Mouse (Mus musculus) B cell, adult 2 months (primary cell): ENCODE results near the gene Nup50.

Source experiments
- DNase-seq, 2 experiments: peaks; one replicate each; pipeline ENCODE4 v3.0.0; 2022

The Nup50 gene

GRCm38 (mm10) chr15:84922884-84923507, at the start of gene Nup50:
Nup50 (plus strand) TSS chr15:84923411.
- DNase-seq: peak; percentile 96 to 98

- DNase-seq: no peak
Observed at GRCm38 (mm10) chr15:84873867-84874266, 49.3 kb upstream of the Nup50 start.

GRCm38 (mm10) chr15:84877029-84877815, 46.0 kb upstream of the Nup50 start:
- no peak for DNase-seq

DNA sequence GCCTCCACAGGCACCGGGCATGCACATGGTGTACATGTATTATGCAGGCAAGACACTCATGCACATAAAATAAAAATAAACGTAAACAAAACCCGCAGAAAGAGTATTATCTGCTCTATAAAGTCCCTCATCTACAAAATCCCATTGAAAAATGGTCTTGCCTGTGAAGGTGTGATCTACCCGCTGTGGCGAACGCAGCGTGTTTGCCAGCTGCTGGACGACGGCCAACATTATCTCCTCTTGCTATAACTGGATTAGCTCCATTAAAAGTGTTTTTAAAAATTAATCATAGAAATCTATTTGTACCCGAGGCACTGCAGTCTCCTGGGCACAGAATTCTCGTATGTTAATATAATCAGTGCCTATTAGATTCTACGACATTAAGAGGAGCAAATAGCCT, 35.1 kb upstream of the Nup50 start:
- no peak for DNase-seq

DNA sequence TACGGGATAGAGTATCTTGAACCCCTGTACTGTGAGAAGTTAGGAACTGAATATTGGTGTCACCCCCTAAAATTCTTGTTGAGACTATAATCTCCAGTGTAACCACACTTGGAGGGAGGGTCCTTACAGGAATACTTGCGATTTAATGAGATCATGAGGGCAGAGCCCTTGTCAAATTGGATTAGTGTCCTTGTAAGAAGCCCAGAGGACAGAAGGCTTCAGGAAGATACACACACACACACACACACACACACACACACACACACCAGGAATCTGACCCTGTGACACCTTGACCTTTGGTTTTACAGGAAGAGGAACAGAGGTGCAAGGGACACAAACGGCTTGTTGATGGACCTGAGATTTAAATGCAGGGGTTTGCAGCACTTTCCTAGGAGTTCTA, 32.0 kb upstream of the Nup50 start:
- no peak for DNase-seq

DNA sequence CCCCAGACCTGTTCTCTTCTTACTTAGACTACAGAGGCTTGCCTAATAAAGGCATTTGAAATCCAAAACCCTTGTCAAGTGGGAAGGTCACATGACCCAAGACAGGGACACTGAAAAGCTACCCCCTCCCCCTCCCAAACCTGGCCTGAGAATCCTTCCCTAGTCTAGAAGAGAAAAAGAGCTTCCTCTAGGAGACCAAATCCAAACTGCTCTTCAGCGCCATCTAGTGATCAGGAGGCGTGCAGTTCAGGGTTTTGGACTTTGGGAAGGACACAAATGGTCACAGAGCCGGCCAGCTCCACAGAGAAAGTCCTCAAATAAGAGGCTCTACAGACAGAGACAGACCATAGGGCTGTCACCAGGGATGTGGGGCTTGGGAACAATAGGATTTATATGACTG, 31.6 kb upstream of the Nup50 start:
- peak; percentile 58 to 59 for DNase-seq

GRCm38 (mm10) chr15:84896216-84896615, 27.0 kb upstream of the Nup50 start:
- peak in 1 of 2 experiments; percentile 8 for DNase-seq

GRCm38 (mm10) chr15:84896664-84897063, 26.5 kb upstream of the Nup50 start:
- DNase-seq: peak in 1 of 2 experiments; percentile 3

DNA sequence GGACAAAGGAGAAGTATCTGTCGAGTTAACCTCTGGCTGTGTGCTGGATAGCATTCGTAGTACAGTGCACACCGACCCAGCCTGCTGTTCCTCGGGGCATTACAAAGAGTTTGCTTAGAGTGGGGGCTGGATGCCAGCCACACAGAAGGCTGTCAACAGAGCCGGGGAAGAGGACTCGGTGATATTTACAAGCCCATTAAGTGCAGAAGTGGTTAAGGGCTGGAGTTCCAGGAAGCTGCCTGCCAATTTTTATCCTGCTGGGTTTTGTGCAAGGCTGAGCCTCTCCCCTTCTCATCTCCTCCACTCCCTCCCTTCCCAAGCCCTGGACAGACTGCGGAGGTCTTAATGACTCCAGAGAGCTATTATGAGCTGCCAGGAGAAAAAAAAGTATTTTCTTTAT, 25.1 kb upstream of the Nup50 start:
- DNase-seq: no peak

DNA sequence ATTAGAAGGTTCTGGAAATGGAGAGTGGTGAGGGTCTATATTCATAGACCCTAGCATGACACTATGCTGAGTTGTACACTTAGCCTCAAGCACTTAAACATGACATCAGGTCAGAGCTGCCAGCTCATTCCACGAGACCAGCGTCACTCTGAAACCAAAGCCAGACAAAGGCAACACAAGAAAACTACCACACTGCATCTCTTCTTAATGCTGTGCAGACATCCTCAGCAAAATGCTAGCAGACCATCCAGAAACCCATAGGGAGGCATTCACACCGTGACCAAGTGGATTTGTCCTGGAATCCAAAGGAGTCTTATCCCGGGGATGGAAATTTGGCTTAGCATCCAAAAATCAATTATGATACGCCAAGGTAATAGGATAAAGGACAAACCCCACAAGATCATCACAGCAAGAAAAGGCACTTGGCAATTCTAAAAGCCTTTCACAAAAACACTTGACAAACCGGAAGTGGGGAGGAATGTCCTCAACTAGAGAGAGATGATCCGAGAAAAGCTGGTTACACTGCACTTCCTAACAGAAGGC, 19.3 kb upstream of the Nup50 start:
- no peak for DNase-seq

DNA sequence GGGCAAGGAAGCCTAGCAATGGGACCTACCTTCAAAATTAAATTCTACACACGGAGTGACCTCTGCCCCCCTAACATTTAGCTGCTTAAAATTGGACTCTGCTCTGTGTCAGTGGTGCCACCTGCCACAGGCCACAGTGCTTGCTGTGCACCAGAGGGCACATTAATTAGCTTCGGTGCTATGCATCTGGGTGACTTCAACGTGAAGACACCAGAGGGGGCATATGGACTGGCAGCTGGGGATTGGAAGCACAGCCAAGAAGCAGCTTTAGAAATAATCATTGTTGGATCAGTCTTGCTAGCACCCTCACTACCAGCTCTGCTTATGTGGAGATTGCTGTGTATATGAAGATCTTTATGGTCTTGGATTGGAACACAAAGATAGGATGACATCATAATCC, 10.0 kb upstream of the Nup50 start:
- DNase-seq: no peak

DNA sequence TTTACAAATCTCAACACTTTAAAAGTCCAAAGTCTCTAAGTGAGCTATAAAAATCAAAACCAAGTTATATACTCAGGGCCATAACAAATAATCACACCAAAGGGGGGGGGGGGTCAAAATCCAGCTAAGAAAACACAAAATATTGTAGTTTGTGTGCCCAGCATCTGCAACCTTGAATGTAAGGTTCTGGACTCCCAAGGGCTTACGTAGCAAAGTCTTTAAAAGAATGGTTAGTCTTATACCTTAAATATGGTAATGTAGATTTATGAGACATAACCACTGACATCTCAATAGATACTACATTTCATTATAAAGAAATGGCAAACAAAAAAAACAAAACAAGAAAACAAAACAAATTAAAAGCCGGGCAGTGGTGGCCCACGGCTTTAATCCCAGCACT, 3.3 kb upstream of the Nup50 start, which contains the start of gene Gm29666:
Gene Gm29666, minus strand, starts transcription at position 101 of the 400 bp plus-strand sequence.
- no peak for DNase-seq

DNA sequence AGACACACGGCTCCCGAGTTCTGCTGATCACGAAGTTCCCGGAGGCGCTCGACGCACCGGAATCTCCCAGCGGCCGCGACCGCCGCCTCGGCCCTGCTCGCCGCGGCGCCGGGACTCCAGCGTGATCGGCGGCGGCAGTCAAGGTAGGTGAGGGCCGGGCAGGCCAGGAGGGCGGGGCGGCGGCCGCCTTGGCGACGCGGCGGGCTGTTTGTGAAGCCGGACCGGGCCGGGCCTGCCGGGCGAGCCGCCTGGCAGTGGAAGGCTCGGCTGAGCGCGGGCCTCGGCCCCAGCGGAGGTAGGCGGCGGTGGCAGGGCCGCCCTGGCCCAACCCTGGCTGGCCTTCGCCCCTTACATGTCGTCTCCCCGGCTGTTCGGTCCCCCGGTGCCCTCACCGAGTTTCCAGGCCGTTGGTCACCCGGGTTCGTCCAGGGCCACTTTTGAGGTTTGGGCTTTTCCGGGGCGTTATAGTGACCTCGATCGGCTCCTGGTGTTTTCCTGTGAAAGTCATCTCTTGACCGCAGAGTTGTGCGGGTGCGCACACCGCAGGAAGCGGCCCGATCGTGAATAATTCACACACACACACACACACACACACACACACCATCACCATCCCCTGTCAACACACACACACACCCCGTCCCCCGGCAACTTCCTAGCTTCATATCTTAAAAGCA, 434 bp downstream of the Nup50 start:
- DNase-seq: no peak

DNA sequence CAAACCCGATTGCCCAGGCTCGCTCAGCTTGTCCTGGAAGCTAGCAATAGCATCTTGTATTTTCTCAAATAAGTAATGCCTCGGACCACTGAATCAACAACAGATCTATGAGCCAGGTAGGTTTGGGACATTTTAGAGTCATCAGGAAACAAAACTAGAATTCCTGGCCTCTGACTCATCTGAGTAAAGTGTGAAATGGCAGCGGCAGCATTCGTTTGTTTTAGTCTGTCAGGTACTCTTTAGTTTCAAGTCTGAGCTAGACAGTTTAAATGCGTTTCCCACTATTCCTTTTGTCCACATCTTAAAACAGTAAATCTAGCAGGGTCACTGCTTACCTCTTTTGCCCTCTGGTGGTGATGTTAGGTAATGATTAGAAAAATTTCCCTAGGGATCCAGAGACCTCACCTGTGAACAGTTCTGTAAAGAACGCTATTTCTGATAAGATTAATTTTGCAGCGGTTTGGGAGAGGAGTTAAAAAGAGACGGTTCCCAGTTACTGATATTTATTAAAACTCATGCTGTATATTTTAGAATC, 1.6 kb downstream of the Nup50 start:
- peak; percentile 35 to 48 for DNase-seq

DNA sequence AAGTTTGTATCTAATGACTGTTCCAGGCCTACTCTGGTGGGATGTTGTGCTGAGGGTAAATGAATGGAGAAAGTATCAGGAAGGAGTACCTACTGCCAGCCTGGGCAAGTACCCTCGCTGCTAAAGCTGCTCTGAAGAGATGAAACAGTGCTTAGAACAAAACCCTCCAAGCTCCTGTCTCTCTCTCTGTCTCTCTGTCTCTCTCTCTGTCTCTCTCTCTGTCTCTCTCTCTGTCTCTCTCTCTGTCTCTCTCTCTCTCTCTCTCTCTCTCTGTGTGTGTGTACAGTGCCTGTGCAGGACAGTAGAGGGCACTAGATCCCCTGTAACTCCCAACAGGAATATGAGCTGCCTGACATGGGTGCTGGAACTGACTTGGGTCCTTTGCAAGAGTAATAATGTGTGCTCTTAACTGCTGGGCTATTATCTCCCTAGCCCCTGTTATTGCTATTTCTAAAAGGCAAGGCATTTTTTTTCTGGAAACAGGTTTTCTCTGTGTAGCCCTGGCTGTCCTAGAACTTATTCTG, 2.3 kb downstream of the Nup50 start:
- DNase-seq: no peak

- no peak for DNase-seq
Observed at GRCm38 (mm10) chr15:84932351-84932750, 9.1 kb downstream of the Nup50 start.

GRCm38 (mm10) chr15:84934901-84935300, 11.7 kb downstream of the Nup50 start:
- no peak for DNase-seq

GRCm38 (mm10) chr15:84940102-84940501, 16.9 kb downstream of the Nup50 start:
- no peak for DNase-seq

DNA sequence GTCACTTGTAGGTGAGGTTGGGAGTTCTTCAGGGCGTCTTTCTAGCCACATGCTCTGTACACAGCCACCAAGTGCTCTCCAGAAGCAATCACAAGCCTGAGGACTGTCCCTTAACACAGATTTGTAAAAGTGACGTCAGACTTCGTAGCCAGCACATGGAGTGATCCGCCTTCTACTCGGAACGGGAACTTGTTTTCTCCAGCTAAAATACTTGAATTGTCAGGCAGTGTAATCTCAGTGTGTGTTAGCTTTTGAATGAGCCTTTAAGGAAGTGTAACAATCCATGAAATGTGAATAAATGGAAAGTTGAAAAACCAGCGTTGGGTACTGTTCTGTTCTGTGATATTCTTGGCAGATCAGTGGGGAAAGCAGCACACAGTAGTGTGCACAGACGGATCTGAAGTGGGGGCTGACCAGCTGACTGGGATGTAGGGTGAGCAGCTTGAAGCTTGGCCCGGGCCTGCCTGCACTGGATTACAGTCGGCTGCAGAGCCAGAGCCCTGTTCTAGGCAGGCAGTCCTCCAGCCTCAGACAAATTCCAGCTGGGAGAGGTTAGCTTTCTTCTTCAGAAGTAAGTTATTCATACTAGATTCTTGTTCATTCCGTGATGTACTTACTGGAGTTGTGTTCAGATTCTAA, 19.6 kb downstream of the Nup50 start:
- no peak for DNase-seq

DNA sequence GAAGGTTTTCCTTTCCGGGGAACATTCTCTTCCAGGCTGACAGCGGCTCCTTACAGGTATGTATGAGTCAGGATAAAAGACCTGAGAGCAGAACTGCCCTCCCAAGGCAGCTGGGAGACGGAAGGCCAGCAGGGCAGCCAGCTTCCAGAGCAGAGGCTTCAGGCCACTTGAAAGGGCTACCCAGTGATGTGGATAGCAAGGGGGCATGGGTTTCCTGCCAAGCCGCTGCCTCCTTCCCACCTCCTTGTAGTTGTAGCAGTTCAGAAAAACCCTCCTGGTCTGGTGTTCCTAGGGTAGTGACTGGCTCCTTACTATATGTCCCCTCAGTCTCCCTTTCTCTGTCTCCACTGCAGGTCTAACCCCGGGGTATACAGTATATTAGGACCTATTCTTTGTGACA, 21.1 kb downstream of the Nup50 start:
- DNase-seq: no peak

- no peak for DNase-seq
Observed at GRCm38 (mm10) chr15:84948990-84949389, 25.8 kb downstream of the Nup50 start.

DNA sequence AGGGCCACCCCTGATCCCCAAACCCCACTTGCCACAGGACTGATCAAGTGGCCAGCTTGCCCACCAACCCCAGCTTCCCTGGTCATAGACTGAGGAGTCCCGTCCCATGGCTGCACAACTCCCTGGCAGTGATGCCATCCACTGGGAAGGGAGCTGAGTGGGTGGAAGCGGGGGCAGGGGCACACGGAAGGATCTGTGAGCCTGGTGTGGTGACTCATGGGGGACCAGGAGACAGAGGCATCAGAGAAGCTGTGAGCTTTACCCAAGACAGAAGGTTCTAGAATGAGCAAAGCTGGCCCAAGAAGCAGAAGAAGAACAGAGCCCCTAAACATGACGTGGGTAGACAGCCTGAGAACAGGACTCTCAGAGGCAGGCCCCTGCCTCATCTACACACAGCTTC, 26.8 kb downstream of the Nup50 start:
- DNase-seq: no peak

DNA sequence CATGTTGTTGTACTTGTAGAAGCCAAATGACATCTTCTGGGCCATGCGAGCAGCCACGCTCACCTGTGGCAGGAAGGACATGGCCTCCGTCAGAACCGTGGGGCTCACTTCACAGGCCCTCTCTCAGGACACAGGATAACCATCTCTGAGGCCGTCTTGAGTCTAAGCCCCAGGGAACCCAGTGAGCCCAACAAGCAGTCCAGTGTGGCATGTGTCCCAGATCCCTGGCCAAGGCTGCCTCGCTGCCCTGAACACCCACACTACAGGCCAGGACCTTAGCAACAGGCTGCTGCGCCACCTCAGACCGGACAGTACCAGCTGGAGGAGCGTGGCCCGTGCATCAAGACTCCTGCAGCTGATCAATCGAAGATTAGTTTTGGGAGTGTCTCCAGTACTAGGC, 30.0 kb downstream of the Nup50 start:
- no peak for DNase-seq
